13 mouse cellular contexts compared by ENCODE assay signal in the genomic region with DNA sequence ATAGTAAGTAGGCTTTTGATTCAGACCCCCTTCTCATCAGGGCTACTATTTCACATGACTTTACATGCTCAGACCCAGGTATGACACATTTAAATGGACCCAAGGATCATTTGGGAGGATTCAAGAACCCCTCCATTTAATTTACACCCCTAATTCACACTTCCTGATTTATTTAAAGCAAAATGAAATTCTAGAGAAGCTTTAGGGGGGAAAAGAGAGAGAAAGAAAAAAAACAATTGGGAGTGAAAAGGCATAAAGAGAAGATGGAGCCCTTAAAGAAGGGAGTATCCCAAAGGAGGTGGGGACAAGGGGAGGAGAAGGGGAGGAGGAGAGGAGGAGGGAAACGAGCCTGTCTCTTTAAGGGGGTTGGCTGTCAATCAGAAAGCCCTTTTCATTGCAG. TPM values are rescaled to one million over a fixed set of nuclear protein-coding genes. Genes with fewer than 3 reads are reported as not detected.
DNase-seq lines count a peak whose midpoint lies in the region; ATAC-seq and TF ChIP-seq lines count a peak whose summit lies in the region.
"Had no signal": no experiment of that assay in that cellular context is flagged by ENCODE, and none has a peak within 500 bp of the region (broad histone marks: within the 10 kb centered on the region; RNA-seq: fewer than 3 reads in every experiment).

A gene (plus strand): TSS at position 301 of the 400 bp plus-strand sequence.

- no peak for ATAC-seq in midbrain, embryonic 11.5 days (ENCODE audit: low FRiP score)
- no peak for ATAC-seq in midbrain, embryonic 13.5 days
- ATAC-seq in neural tube, embryonic 13.5 days (ENCODE audit: low read depth), result no peak
- ATAC-seq: forebrain, embryonic 14.5 days had no signal

- no peaks in the 10 kb centered on the region for H3K27me3 ChIP-seq in cerebellum, adult 2 months (ENCODE audit: control insufficient read depth, insufficient read depth, low read length)
- no peaks in the 10 kb centered on the region; the same call in 1 of the 2 replicates for H3K27me3 ChIP-seq in midbrain, embryonic 11.5 days (ENCODE audit: control insufficient read depth, insufficient read depth, low read length)
- peaks cover 9% of the 10 kb centered on the region; the same call in 1 of the 2 replicates for H3K27me3 ChIP-seq in midbrain, embryonic 13.5 days
- no peaks in the 10 kb centered on the region for H3K27me3 ChIP-seq in neural tube, embryonic 13.5 days
- H3K27me3 ChIP-seq: liver, embryonic 13.5 days had no signal

- no peaks in the 10 kb centered on the region for H3K36me3 ChIP-seq in midbrain, embryonic 11.5 days (ENCODE audit: control insufficient read depth, insufficient read depth, low read length)
- H3K36me3 ChIP-seq in midbrain, embryonic 13.5 days, result no peaks in the 10 kb centered on the region
- no peaks in the 10 kb centered on the region for H3K36me3 ChIP-seq in neural tube, embryonic 13.5 days
- H3K36me3 ChIP-seq: liver, embryonic 13.5 days had no signal

- no peak within 1 kb of the TSS for H3K9ac ChIP-seq in midbrain, embryonic 11.5 days (ENCODE audit: low read length)
- no peak within 1 kb of the TSS for H3K9ac ChIP-seq in midbrain, embryonic 13.5 days (replicated peaks)
- H3K9ac ChIP-seq in neural tube, embryonic 13.5 days, result no peak within 1 kb of the TSS
- H3K9ac ChIP-seq: liver, embryonic 13.5 days had no signal

- TF ChIP-seq CTCF in cerebellum, adult 2 months (IDR thresholded peaks at IDR 0.05; ENCODE audit: borderline replicate concordance, insufficient read depth, low read depth, low read length), result no peak

- no peaks in the 10 kb centered on the region for H3K9me3 ChIP-seq in midbrain, embryonic 11.5 days (ENCODE audit: control insufficient read depth, low read length)
- no peaks in the 10 kb centered on the region for H3K9me3 ChIP-seq in midbrain, embryonic 13.5 days
- no peaks in the 10 kb centered on the region for H3K9me3 ChIP-seq in neural tube, embryonic 13.5 days
- H3K9me3 ChIP-seq: liver, embryonic 13.5 days had no signal

- 0% methylated on average over 1 of the region's 1 CpGs for WGBS in cerebellum, adult 2 months
- WGBS in midbrain, embryonic 11.5 days, result 7% methylated on average over 1 of the region's 1 CpGs
- 18% methylated on average over 1 of the region's 1 CpGs for WGBS in midbrain, embryonic 13.5 days
- 35% methylated on average over 1 of the region's 1 CpGs for WGBS in neural tube, embryonic 13.5 days

- no peak within 1 kb of the TSS; the same call in 1 of the 2 replicates for H3K27ac ChIP-seq in cerebellum, adult 2 months (ENCODE audit: insufficient read depth, low read length)
- H3K27ac ChIP-seq in midbrain, embryonic 11.5 days (ENCODE audit: low read depth, low read length), result no peak within 1 kb of the TSS
- H3K27ac ChIP-seq in midbrain, embryonic 13.5 days, result no peak within 1 kb of the TSS
- no peak within 1 kb of the TSS for H3K27ac ChIP-seq in neural tube, embryonic 13.5 days (replicated peaks)
- H3K27ac ChIP-seq: kidney, postnatal 0 days; liver, embryonic 13.5 days; stomach, postnatal 0 days had no signal

- H3K4me2 ChIP-seq in midbrain, embryonic 11.5 days, result no peak within 1 kb of the TSS
- no peak within 1 kb of the TSS for H3K4me2 ChIP-seq in midbrain, embryonic 13.5 days (replicated peaks)
- H3K4me2 ChIP-seq in neural tube, embryonic 13.5 days, result no peak within 1 kb of the TSS
- H3K4me2 ChIP-seq: liver, embryonic 13.5 days had no signal

- no peaks in the 10 kb centered on the region for H3K4me1 ChIP-seq in cerebellum, adult 2 months (ENCODE audit: control insufficient read depth, insufficient read depth, low read length)
- H3K4me1 ChIP-seq in midbrain, embryonic 11.5 days (ENCODE audit: control insufficient read depth, insufficient read depth, low read length), result no peaks in the 10 kb centered on the region
- 0 out of 2 replicates have a peak, but pooled peaks cover 2% of the 10 kb centered on the region for H3K4me1 ChIP-seq in midbrain, embryonic 13.5 days (replicated peaks)
- no peaks in the 10 kb centered on the region for H3K4me1 ChIP-seq in neural tube, embryonic 13.5 days (replicated peaks)
- H3K4me1 ChIP-seq: liver, embryonic 13.5 days had no signal

- DNase-seq in cerebellum, adult 2 months, result no peak
- DNase-seq in cerebellum, adult 11-12 months, result no peak
- DNase-seq in midbrain, embryonic 11.5 days (ENCODE audit: low spot score, missing footprints), result no peak
- no peak for DNase-seq in layer of hippocampus, postnatal 14 days (ENCODE audit: low spot score in 2 of 2)
- DNase-seq in B cell, adult 2 months, result no peak
- no peak for DNase-seq in thymus, postnatal 36 days
- DNase-seq: heart, adult 18-20 months; liver, embryonic 13.5 days had no signal

- no peak for TF ChIP-seq POLR2A in cerebellum, adult 2 months (IDR thresholded peaks at IDR 0.05; ENCODE audit: borderline replicate concordance, insufficient read depth, low read length)

- no peak within 1 kb of the TSS for H3K4me3 ChIP-seq in cerebellum, adult 2 months (replicated peaks; ENCODE audit: insufficient read depth, low read depth, low read length)
- no peak within 1 kb of the TSS for H3K4me3 ChIP-seq in midbrain, embryonic 11.5 days (ENCODE audit: low read depth, low read length)
- H3K4me3 ChIP-seq in midbrain, embryonic 13.5 days (replicated peaks), result no peak within 1 kb of the TSS
- H3K4me3 ChIP-seq in neural tube, embryonic 13.5 days, result 0 out of 2 replicates have a peak within 1 kb of the TSS, but pooled peaks have one; percentile 5
- H3K4me3 ChIP-seq: liver, embryonic 13.5 days had no signal

RNA-seq across cellular contexts. Expression of the gene that starts here (rescaled TPM):
- 1,881 and 2,386 TPM in 2 replicates for polyA plus RNA-seq in cerebellum, adult 2 months (2012; rRNA removed)
- 12.8 and 14.0 TPM in 2 replicates for polyA plus RNA-seq in midbrain, embryonic 11.5 days (2014; fragmentation: Nextera tagmentation; extraction: Ambion mirVana)
- polyA plus RNA-seq in midbrain, embryonic 13.5 days (2015; fragmentation: Nextera tagmentation; extraction: Ambion mirVana), result 8.7 and 10.7 TPM in 2 replicates
- total RNA-seq in layer of hippocampus, postnatal 14 days (2021), result 1,000 to 10,000 TPM; 1,032 to 1,112 TPM
- polyA plus RNA-seq in neural tube, embryonic 13.5 days (2015; fragmentation: Nextera tagmentation; extraction: Ambion mirVana), result 33.6 and 36.5 TPM in 2 replicates

Comparison
In these comparisons a context has a peak if more than half of its experiments do, and no peak if none do; other contexts are left out.
1. RNA of the gene that starts here (polyA plus RNA-seq): 1,881 to 2,386 TPM in cerebellum, adult 2 months; 33.6 to 36.5 TPM in neural tube, embryonic 13.5 days, 12.8 to 14.0 TPM in midbrain, embryonic 11.5 days and 8.7 to 10.7 TPM in midbrain, embryonic 13.5 days; every median in the first group is over 10 times any median in the second.